Mouse (Mus musculus): ENCODE results near the gene Pds5a. TPM values are rescaled to one million over a fixed set of nuclear protein-coding genes. Genes with fewer than 3 reads are reported as not detected.

The Pds5a gene
- total and polyA plus RNA-seq, 3 experiments = 87.3 to 188 (median 88.0) TPM

DNA sequence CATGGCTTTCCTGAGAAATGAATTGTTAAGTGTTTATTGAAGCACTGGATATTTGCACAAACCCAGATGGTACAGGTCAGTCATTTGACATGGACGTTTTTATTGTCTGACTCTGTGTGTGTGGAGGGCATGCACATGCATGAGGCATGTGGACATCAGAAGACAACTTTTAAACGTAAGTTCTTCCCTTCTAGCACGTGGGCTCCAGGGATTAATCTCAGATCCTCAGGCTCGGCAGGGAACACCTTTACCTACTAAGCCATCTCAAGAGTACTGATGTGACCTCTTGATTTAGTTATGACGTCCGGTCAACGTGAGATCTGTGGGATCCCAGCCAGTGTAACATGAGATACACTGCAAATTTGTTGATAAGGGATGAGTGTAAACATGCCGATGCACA lies 12.2 kb upstream of the Pds5a start:
- Histone ChIP-seq H3K27ac (ENCODE audit: control insufficient read depth, low read depth, low read length) (no peak overlapping the region), H3K27me3 (ENCODE audit: control insufficient read depth in 1 of 2, insufficient read depth in 2 of 2, low read length in 2 of 2) (no peaks in the 10 kb centered on the region), H3K36me3 (ENCODE audit: control insufficient read depth in 1 of 2, insufficient read depth in 2 of 2, low read length in 2 of 2) (peaks cover 0 to 3% of the 10 kb centered on the region in 2 experiments; a peak in 2 of 4 replicates), H3K4me1 (ENCODE audit: control insufficient read depth in 1 of 2, insufficient read depth in 2 of 2, low read length in 2 of 2) (peaks cover 0 to 3% of the 10 kb centered on the region in 2 experiments; a peak in 2 of 4 replicates), H3K4me3 (ENCODE audit: control insufficient read depth in 1 of 2, insufficient read depth in 1 of 2, low read depth in 2 of 2, low read length in 2 of 2) (no peak overlapping the region), H3K79me2 (ENCODE audit: control insufficient read depth, insufficient read depth, low read length, poor library complexity) (no peaks in the 10 kb centered on the region), H3K9ac (ENCODE audit: control insufficient read depth, low read depth, low read length, poor library complexity, severe bottlenecking) (no peak overlapping the region), H3K9me3 (replicated peaks; ENCODE audit: insufficient read depth, low read length) (no peaks in the 10 kb centered on the region)
- DNase-seq (ENCODE audit: low read depth, low spot score) = no peak
- TF ChIP-seq POLR2AphosphoS2 (IDR thresholded peaks at IDR 0.05; ENCODE audit: low read length) (no peak), MAX (IDR thresholded peaks at IDR 0.05; ENCODE audit: low read length) (no peak), RCOR1 (IDR thresholded peaks at IDR 0.05; ENCODE audit: low read depth, low read length) (no peak), GATA1 (IDR thresholded peaks at IDR 0.05; ENCODE audit: low read depth, low read length) (no peak), SMC3 (IDR thresholded peaks at IDR 0.05; ENCODE audit: low read depth, low read length) (no peak), TAL1 (IDR thresholded peaks at IDR 0.05; ENCODE audit: low read length) (no peak), MXI1 (IDR thresholded peaks at IDR 0.05; ENCODE audit: low read depth, low read length) (no peak), E2F4 (IDR thresholded peaks at IDR 0.05; ENCODE audit: borderline replicate concordance, low read depth, low read length) (no peak), KAT2A (conservative IDR thresholded peaks at IDR 0.05; ENCODE audit: low read depth, low read length) (no peak), TBP (IDR thresholded peaks at IDR 0.05; ENCODE audit: low read depth, low read length) (no peak), USF2 (IDR thresholded peaks at IDR 0.05; ENCODE audit: borderline replicate concordance in 1 of 2, insufficient read depth in 1 of 2, low read depth in 1 of 2, low read length in 2 of 2) (no peak), POLR2A (IDR thresholded peaks at IDR 0.05; ENCODE audit: control insufficient read depth in 1 of 2, insufficient read depth in 1 of 2, low read depth in 1 of 2, low read length in 2 of 2, poor library complexity in 1 of 2) (no peak), ETS1 (IDR thresholded peaks at IDR 0.05; ENCODE audit: low read depth, low read length) (no peak)

DNA sequence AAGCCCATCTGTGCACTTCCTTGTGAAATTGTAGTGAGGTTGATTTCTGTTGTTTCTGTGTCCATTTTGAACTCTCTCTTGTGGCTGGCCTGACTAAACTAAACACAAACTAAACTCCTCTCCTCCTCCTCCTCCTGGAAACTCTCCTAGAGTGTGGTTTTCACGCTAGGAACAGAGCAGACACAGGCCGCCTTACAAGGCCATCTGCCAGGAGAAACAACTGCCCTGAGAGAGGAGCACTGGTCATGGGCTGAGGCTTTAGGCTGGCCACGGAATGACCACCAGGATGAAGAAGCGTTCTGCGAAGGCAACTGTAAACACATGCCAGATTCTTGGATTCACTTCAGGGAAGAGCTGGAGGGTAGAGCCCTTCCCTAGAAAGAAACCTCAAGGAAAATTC lies 8.9 kb upstream of the Pds5a start:
- peaks cover 0 to 15% of the 10 kb centered on the region in 2 experiments; a peak in 2 of 4 replicates for H3K4me1 ChIP-seq (ENCODE audit: control insufficient read depth in 1 of 2, insufficient read depth in 2 of 2, low read length in 2 of 2)
- no peaks in the 10 kb centered on the region for H3K27me3 ChIP-seq (ENCODE audit: control insufficient read depth in 1 of 2, insufficient read depth in 2 of 2, low read length in 2 of 2)
- no peak overlapping the region for H3K9ac ChIP-seq (ENCODE audit: control insufficient read depth, low read depth, low read length, poor library complexity, severe bottlenecking)
- H3K9me3 ChIP-seq (replicated peaks; ENCODE audit: insufficient read depth, low read length) = no peaks in the 10 kb centered on the region
- no peak overlapping the region for H3K27ac ChIP-seq (ENCODE audit: control insufficient read depth, low read depth, low read length)
- H3K4me3 ChIP-seq (ENCODE audit: control insufficient read depth in 1 of 2, insufficient read depth in 1 of 2, low read depth in 2 of 2, low read length in 2 of 2) = no peak overlapping the region
- no peak for DNase-seq (ENCODE audit: low read depth, low spot score)
- peaks cover 0 to 8% of the 10 kb centered on the region in 2 experiments; a peak in 2 of 4 replicates for H3K36me3 ChIP-seq (ENCODE audit: control insufficient read depth in 1 of 2, insufficient read depth in 2 of 2, low read length in 2 of 2)
- H3K79me2 ChIP-seq (ENCODE audit: control insufficient read depth, insufficient read depth, low read length, poor library complexity) = no peaks in the 10 kb centered on the region
- TF ChIP-seq GABPA (IDR thresholded peaks at IDR 0.05; ENCODE audit: low read depth, low read length) = no peak
- TF ChIP-seq POLR2A (IDR thresholded peaks at IDR 0.05; ENCODE audit: control insufficient read depth in 1 of 2, insufficient read depth in 1 of 2, low read depth in 1 of 2, low read length in 2 of 2, poor library complexity in 1 of 2) = no peak
- no peak for TF ChIP-seq CTCF (IDR thresholded peaks at IDR 0.05 in 2 of 3, conservative IDR thresholded peaks at IDR 0.05 in 1 of 3; ENCODE audit: control insufficient read depth in 1 of 3, insufficient read depth in 1 of 3, low read depth in 2 of 3, low read length in 3 of 3, poor library complexity in 1 of 3, severe bottlenecking in 1 of 3)
- no peak for TF ChIP-seq KAT2A (conservative IDR thresholded peaks at IDR 0.05; ENCODE audit: low read depth, low read length)
- TF ChIP-seq MYC (IDR thresholded peaks at IDR 0.05; ENCODE audit: low read depth, low read length) = no peak
- no peak for TF ChIP-seq MEF2A (IDR thresholded peaks at IDR 0.05; ENCODE audit: extremely low read depth, insufficient replicate concordance, low read depth, low read length, poor library complexity, severe bottlenecking)
- TF ChIP-seq NELFE (IDR thresholded peaks at IDR 0.05; ENCODE audit: low read depth, low read length) = no peak
- TF ChIP-seq CHD2 (IDR thresholded peaks at IDR 0.05; ENCODE audit: low read length) = no peak
- no peak for TF ChIP-seq SMC3 (IDR thresholded peaks at IDR 0.05; ENCODE audit: low read depth, low read length)
- no peak for TF ChIP-seq TBP (IDR thresholded peaks at IDR 0.05; ENCODE audit: low read depth, low read length)
- no peak for TF ChIP-seq POLR2AphosphoS5 (IDR thresholded peaks at IDR 0.05; ENCODE audit: borderline replicate concordance, low read depth, low read length)
- no peak for TF ChIP-seq ZNF384 (IDR thresholded peaks at IDR 0.05; ENCODE audit: low read depth, low read length)
- no peak for TF ChIP-seq MAFK (IDR thresholded peaks at IDR 0.05; ENCODE audit: borderline replicate concordance, low read depth, low read length)
- no peak for TF ChIP-seq RAD21 (IDR thresholded peaks at IDR 0.05; ENCODE audit: low read depth, low read length)

All from MEL (cell line).